Mouse (Mus musculus) neural tube, embryonic 12.5 days (tissue): Measurements from ENCODE around the gene Ttll8. TPM values are rescaled to one million over a fixed set of nuclear protein-coding genes. Genes with fewer than 3 reads are reported as not detected.

Source experiments
- ATAC-seq: fragments of 200-750 bp; cut with Nextera tagmentation; 2 replicates; pipeline ENCODE4 v1.8.0; 2017; ENCODE audit warnings: low read depth, mild to moderate bottlenecking, moderate TSS enrichment, moderate library complexity; ENCODE audit not compliant: low FRiP score
- H3K27ac ChIP-seq: fragments of 300-500 bp; sonication (generic); 2 replicates; pipeline ENCODE4 v1.5.1; 2016
- H3K27me3 ChIP-seq: fragments of 300-500 bp; sonication (generic); replicated peaks from 2 replicates; pipeline ENCODE4 v1.6.1; 2016; ENCODE audit warnings: mild to moderate bottlenecking
- H3K36me3 ChIP-seq: fragments of 300-500 bp; sonication (generic); 2 replicates; pipeline ENCODE4 v1.6.1; 2016; ENCODE audit warnings: mild to moderate bottlenecking
- H3K4me1 ChIP-seq: fragments of 300-500 bp; sonication (generic); 2 replicates; pipeline ENCODE4 v1.6.1; 2016
- H3K4me2 ChIP-seq: fragments of 300-500 bp; sonication (generic); replicated peaks from 2 replicates; pipeline ENCODE4 v1.6.1; 2016; ENCODE audit warnings: mild to moderate bottlenecking
- H3K4me3 ChIP-seq: fragments of 300-500 bp; sonication (generic); 2 replicates; pipeline ENCODE4 v1.5.1; 2016
- H3K9ac ChIP-seq: fragments of 300-500 bp; sonication (generic); 2 replicates; pipeline ENCODE4 v1.6.1; 2016; ENCODE audit warnings: mild to moderate bottlenecking
- H3K9me3 ChIP-seq: fragments of 300-500 bp; sonication (generic); 2 replicates; pipeline ENCODE4 v1.6.1; 2016; ENCODE audit warnings: mild to moderate bottlenecking
- WGBS: fragments of 180-500 bp; shearing (Covaris S2); methylation state at CpG from one replicate; pipeline ENCODE4 v1.1.7; 2016; 5-methylcytosine and 5-hydroxymethylcytosine counted together
- polyA plus RNA-seq: library from polyadenylated mRNA; unstranded; fragments of >200 nt; fragmentation: Nextera tagmentation; extraction: Ambion mirVana; gene quantifications from 2 replicates; pipeline ENCODE4 v1.2.1, GENCODE M21; 2016

Gene Ttll8
- polyA plus RNA-seq, 1 experiment from 2014 or later = not detected

DNA sequence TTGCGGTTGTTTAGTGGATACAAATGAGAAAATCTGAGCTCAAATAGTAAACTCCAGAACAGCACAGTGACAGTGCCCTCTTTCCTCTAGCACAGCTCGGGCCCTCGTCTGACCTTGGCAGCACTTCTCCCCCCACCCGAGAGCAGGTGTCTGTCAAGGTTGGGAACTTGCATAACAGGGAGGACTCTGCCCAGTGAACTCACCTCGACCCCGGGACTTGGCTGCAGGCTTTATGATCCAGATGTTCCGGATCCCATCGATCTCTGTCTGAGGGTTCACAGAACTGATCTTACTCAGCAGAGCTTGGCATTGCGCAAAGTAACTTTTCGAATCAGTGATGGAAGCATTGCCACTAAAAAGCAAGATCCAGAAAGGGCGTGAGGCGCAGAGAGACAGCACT lies 34.9 kb downstream of the Ttll8 start:
- WGBS = 79% methylated on average over 12 of the region's 12 CpGs
- Histone ChIP-seq H3K4me2 (no peak overlapping the region), H3K9ac (no peak overlapping the region), H3K36me3 (no peaks in the 10 kb centered on the region), H3K27me3 (no peaks in the 10 kb centered on the region), H3K27ac (no peak overlapping the region), H3K4me1 (no peaks in the 10 kb centered on the region), H3K4me3 (no peak overlapping the region), H3K9me3 (no peaks in the 10 kb centered on the region)
- ATAC-seq = no peak

DNA sequence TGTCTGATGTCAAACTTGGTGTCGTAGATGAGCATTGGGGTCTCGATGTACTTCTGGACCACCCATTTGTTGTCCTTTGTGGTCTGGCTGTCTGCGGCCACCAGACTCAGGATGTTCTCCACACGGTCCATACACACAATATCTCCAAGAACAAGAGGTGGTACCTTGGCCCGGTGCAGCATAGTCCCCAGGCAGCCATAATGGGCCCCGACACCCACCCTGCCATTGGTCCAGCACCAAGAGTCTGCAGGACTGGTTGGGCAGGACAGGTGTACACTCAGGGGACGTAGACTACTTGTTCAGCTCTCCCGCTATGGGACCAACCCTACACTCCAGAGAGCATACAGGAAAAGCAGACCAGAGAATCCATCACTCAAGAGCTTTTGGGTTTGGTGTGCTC lies 37.1 kb downstream of the Ttll8 start:
- Histone ChIP-seq H3K27ac (no peak overlapping the region), H3K4me3 (no peak overlapping the region), H3K4me1 (no peaks in the 10 kb centered on the region), H3K9ac (no peak overlapping the region), H3K36me3 (no peaks in the 10 kb centered on the region), H3K9me3 (no peaks in the 10 kb centered on the region), H3K4me2 (no peak overlapping the region), H3K27me3 (no peaks in the 10 kb centered on the region)
- no peak for ATAC-seq
- 94% methylated on average over 8 of the region's 8 CpGs for WGBS

- ATAC-seq = no peak
- H3K36me3 ChIP-seq = no peaks in the 10 kb centered on the region
- H3K9ac ChIP-seq = no peak overlapping the region
- H3K9me3 ChIP-seq = no peaks in the 10 kb centered on the region
- no peak overlapping the region for H3K4me3 ChIP-seq
- 41% methylated on average over 3 of the region's 3 CpGs for WGBS
- no peaks in the 10 kb centered on the region for H3K4me1 ChIP-seq
- no peaks in the 10 kb centered on the region for H3K27me3 ChIP-seq
- H3K27ac ChIP-seq = no peak overlapping the region
- no peak overlapping the region for H3K4me2 ChIP-seq
These were observed 37.9 kb downstream of the Ttll8 start for GRCm38 (mm10) chr15:88916366-88916765.

GRCm38 (mm10) chr15:88915046-88915445 lies 39.2 kb downstream of the Ttll8 start:
- H3K9ac ChIP-seq = no peak overlapping the region
- H3K27ac ChIP-seq = no peak overlapping the region
- 95% methylated on average over 7 of the region's 7 CpGs for WGBS
- H3K4me1 ChIP-seq = no peaks in the 10 kb centered on the region
- no peak overlapping the region for H3K4me3 ChIP-seq
- H3K27me3 ChIP-seq = no peaks in the 10 kb centered on the region
- no peaks in the 10 kb centered on the region for H3K36me3 ChIP-seq
- no peak overlapping the region for H3K4me2 ChIP-seq
- ATAC-seq = no peak
- no peaks in the 10 kb centered on the region for H3K9me3 ChIP-seq

GRCm38 (mm10) chr15:88906347-88906746 lies 47.9 kb downstream of the Ttll8 start:
- no peak overlapping the region for H3K27ac ChIP-seq
- H3K4me2 ChIP-seq = no peak overlapping the region
- no peaks in the 10 kb centered on the region for H3K27me3 ChIP-seq
- H3K9ac ChIP-seq = no peak overlapping the region
- H3K4me3 ChIP-seq = no peak overlapping the region
- no peaks in the 10 kb centered on the region for H3K9me3 ChIP-seq
- H3K36me3 ChIP-seq = no peaks in the 10 kb centered on the region
- 73% methylated on average over 4 of the region's 4 CpGs for WGBS
- ATAC-seq = no peak
- H3K4me1 ChIP-seq = no peaks in the 10 kb centered on the region

DNA sequence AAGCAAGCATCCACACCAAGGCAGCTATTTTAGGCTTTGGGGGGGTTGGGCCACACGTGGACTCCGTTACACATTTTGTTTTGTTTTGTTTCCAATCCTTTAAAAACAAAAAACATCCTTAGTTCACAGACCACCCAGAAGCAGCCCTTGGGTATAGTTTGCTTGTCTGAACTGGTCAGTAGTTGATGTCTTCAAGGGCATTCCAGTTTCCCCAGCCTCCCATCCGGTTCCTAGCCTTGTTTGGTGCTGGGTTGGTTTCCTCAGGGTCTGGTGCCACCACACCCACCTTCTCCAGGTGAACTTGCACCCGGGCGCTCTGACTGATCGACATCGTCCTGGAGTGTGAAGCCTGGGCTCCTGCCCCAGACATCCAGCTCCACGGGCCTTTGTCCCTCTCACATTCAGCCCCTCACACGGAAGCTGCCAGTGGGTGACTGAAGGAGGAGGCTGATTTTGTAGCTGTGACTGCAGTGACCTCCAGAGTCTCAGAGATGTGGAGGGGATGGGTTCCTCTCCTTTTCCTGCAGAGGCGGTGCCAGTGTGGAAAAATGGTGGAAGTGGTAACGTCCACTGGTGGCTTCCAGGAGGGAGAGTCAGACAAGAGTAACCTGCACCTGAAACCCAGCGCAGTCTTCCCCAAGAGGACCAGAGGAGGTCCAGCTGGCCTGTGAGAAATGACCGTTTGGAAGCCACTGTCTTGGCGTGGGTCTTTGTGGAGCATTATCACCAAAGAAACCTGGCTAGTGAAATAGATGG lies 50.0 kb downstream of the Ttll8 start:
- H3K4me3 ChIP-seq = no peak overlapping the region
- no peaks in the 10 kb centered on the region for H3K27me3 ChIP-seq
- ATAC-seq = no peak
- no peak overlapping the region for H3K27ac ChIP-seq
- 84% methylated on average over 14 of the region's 14 CpGs for WGBS
- no peaks in the 10 kb centered on the region for H3K36me3 ChIP-seq
- H3K4me1 ChIP-seq = no peaks in the 10 kb centered on the region
- no peaks in the 10 kb centered on the region for H3K9me3 ChIP-seq
- no peak overlapping the region for H3K4me2 ChIP-seq
- H3K9ac ChIP-seq = no peak overlapping the region

- Histone ChIP-seq H3K27ac (no peak overlapping the region), H3K27me3 (no peaks in the 10 kb centered on the region), H3K36me3 (no peaks in the 10 kb centered on the region), H3K9me3 (no peaks in the 10 kb centered on the region), H3K4me1 (no peaks in the 10 kb centered on the region), H3K4me3 (no peak overlapping the region), H3K4me2 (no peak overlapping the region), H3K9ac (no peak overlapping the region)
- ATAC-seq = no peak
- WGBS = 79% methylated on average over 1 of the region's 1 CpGs
These were observed 51.1 kb downstream of the Ttll8 start for GRCm38 (mm10) chr15:88903086-88903485.

DNA sequence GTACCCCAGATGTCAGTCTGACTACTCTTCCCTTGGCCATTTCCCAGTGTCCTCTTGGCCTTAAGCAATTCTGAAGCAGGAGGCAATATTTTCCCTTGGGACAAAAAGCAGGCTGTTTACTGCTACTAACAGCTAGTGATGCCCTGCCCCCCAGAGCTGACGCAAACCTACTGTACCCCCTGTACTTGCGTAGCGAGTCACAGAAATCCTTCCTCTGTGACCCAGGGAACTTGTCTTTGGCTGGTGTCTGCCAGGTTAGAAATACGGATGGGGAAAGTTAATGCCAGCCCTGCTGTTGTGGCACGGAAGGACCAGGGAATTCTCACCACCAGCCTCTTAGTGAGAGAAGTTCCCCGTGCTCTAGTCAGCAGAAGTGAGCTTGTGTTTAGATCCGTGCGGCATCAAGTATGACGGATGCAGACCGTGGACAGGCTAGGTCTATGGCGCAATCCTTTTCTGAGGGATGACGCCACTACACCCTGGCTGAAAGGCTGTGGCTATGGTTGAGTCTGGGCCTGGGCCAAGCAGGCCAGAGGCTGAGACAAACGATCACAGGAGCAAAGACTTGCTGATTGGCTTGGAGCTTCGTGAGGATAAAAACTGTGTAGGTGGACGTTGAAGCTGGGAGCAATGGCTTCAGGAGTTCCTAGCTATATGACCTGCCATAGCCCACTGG lies 51.9 kb downstream of the Ttll8 start:
- Histone ChIP-seq H3K36me3 (no peaks in the 10 kb centered on the region), H3K27ac (no peak overlapping the region), H3K9me3 (no peaks in the 10 kb centered on the region), H3K4me2 (no peak overlapping the region), H3K4me1 (no peaks in the 10 kb centered on the region), H3K9ac (no peak overlapping the region), H3K27me3 (no peaks in the 10 kb centered on the region), H3K4me3 (no peak overlapping the region)
- 90% methylated on average over 15 of the region's 15 CpGs for WGBS
- ATAC-seq = no peak

GRCm38 (mm10) chr15:88896341-88896980 lies 57.8 kb downstream of the Ttll8 start:
- no peaks in the 10 kb centered on the region for H3K36me3 ChIP-seq
- H3K4me3 ChIP-seq = no peak overlapping the region
- no peak for ATAC-seq
- H3K4me1 ChIP-seq = no peaks in the 10 kb centered on the region
- no peak overlapping the region for H3K4me2 ChIP-seq
- no peak overlapping the region for H3K9ac ChIP-seq
- 0 out of 2 replicates have a peak, but pooled peaks cover 3% of the 10 kb centered on the region for H3K27me3 ChIP-seq
- WGBS = 83% methylated on average over 10 of the region's 10 CpGs
- no peak overlapping the region for H3K27ac ChIP-seq
- H3K9me3 ChIP-seq = no peaks in the 10 kb centered on the region

GRCm38 (mm10) chr15:88895891-88896290 lies 58.3 kb downstream of the Ttll8 start:
- Histone ChIP-seq H3K9ac (no peak overlapping the region), H3K27me3 (0 out of 2 replicates have a peak, but pooled peaks cover 3% of the 10 kb centered on the region), H3K9me3 (no peaks in the 10 kb centered on the region), H3K4me2 (no peak overlapping the region), H3K27ac (no peak overlapping the region), H3K4me1 (peaks cover 4% of the 10 kb centered on the region; the same call in 1 of the 2 replicates), H3K36me3 (no peaks in the 10 kb centered on the region), H3K4me3 (no peak overlapping the region)
- 88% methylated on average over 6 of the region's 6 CpGs for WGBS
- ATAC-seq = no peak

GRCm38 (mm10) chr15:88895119-88895518 lies 59.1 kb downstream of the Ttll8 start:
- Histone ChIP-seq H3K4me1 (peaks cover 9% of the 10 kb centered on the region; the same call in 1 of the 2 replicates), H3K4me2 (no peak overlapping the region)
- 71% methylated on average over 7 of the region's 7 CpGs for WGBS

DNA sequence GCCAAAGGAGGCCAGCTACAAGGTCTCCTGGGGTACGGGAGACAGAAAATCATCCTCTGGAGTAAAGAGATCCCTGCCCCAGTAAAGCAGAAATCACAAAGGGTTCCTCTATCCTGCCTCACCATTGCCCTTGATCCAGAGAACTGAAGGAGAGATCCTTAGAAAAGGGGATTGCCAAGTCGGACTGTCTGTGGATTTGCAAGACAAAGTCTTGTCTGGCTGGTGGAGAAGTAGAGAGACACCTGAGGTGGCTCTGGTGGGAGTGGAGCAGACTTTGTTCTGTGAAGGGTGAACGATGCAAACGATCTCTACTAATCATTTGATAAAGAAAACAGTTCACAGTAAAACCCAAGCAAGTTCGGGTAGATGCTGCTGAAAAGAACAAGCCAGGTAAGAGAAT lies 61.3 kb downstream of the Ttll8 start:
- Histone ChIP-seq H3K4me3 (no peak overlapping the region), H3K9me3 (no peaks in the 10 kb centered on the region), H3K9ac (no peak overlapping the region), H3K4me2 (no peak overlapping the region), H3K27me3 (peaks cover 3% of the 10 kb centered on the region; the same call in 1 of the 2 replicates), H3K4me1 (peaks cover 9% of the 10 kb centered on the region; the same call in 1 of the 2 replicates), H3K27ac (no peak overlapping the region), H3K36me3 (no peaks in the 10 kb centered on the region)
- 81% methylated on average over 5 of the region's 5 CpGs for WGBS
- no peak for ATAC-seq

More at GRCm38 (mm10) chr15:88895119-88895518, 59.1 kb downstream of the Ttll8 start:
- H3K36me3 ChIP-seq = no peaks in the 10 kb centered on the region
- H3K9ac ChIP-seq = no peak overlapping the region
- H3K27me3 ChIP-seq = 0 out of 2 replicates have a peak, but pooled peaks cover 3% of the 10 kb centered on the region
- no peaks in the 10 kb centered on the region for H3K9me3 ChIP-seq
- ATAC-seq = no peak
- no peak overlapping the region for H3K4me3 ChIP-seq
- H3K27ac ChIP-seq = no peak overlapping the region
